Mouse (Mus musculus) heart, adult 2 months (tissue): ENCODE data around the gene Add1. TPM values are rescaled to one million over a fixed set of nuclear protein-coding genes. Genes with fewer than 3 reads are reported as not detected.
A peak's percentile ranks its signal among the peaks of the same experiment; 100 is the strongest.

ENCODE experiments used
- DNase-seq, 2 experiments: peaks; one replicate each; pipeline ENCODE4 v3.0.0; 2021
- H3K27ac ChIP-seq: fragments of 200-600 bp; 2 replicates; pipeline ENCODE4 v1.8.1; 2022
- H3K27me3 ChIP-seq: fragments of 200-500 bp; 2 replicates; pipeline ENCODE4 v1.6.1; 2012; ENCODE audit warnings: mild to moderate bottlenecking, low read length, inconsistent platforms, mixed read lengths; ENCODE audit not compliant: control insufficient read depth, insufficient read depth
- H3K36me3 ChIP-seq: fragments of 200-500 bp; 2 replicates; pipeline ENCODE4 v1.6.1; 2012; ENCODE audit warnings: low read length, inconsistent platforms; ENCODE audit not compliant: control insufficient read depth, insufficient read depth
- H3K4me1 ChIP-seq: fragments of 200-500 bp; 2 replicates; pipeline ENCODE4 v1.6.1; 2011; ENCODE audit warnings: low read length; ENCODE audit not compliant: control insufficient read depth, insufficient read depth
- H3K4me3 ChIP-seq: fragments of 200-600 bp; 2 replicates; pipeline ENCODE4 v1.8.1; 2022
- H3K79me2 ChIP-seq: fragments of 200-500 bp; replicated peaks from 2 replicates; pipeline ENCODE4 v1.6.1; 2012; ENCODE audit warnings: mild to moderate bottlenecking, inconsistent platforms, low read length, moderate library complexity, mixed read lengths; ENCODE audit not compliant: control insufficient read depth, insufficient read depth
- H3K9ac ChIP-seq: fragments of 200-500 bp; 2 replicates; pipeline ENCODE4 v1.6.1; 2012; ENCODE audit warnings: low read depth, mild to moderate bottlenecking, control low read depth, inconsistent platforms, low read length, mixed read lengths
- CTCF ChIP-seq: fragments of 200-600 bp; IDR thresholded peaks from 2 replicates; pipeline ENCODE4 v1.8.1; 2022; ENCODE audit warnings: antibody characterized with exemption, mild to moderate bottlenecking, moderate library complexity
- EP300 ChIP-seq: fragments of 200-500 bp; IDR thresholded peaks from 2 replicates; pipeline ENCODE4 v1.6.1; 2011; ENCODE audit warnings: low read depth, low read length, control low read depth; ENCODE audit not compliant: insufficient read depth
- POLR2A ChIP-seq: fragments of 200-500 bp; IDR thresholded peaks from 2 replicates; pipeline ENCODE4 v1.6.1; 2011; ENCODE audit warnings: mild to moderate bottlenecking, low read depth, low read length, control low read depth; ENCODE audit not compliant: insufficient read depth
- WGBS: fragments of 180-500 bp; shearing (Covaris S2); methylation state at CpG from one replicate; pipeline ENCODE4 v1.1.7; 2018; 5-methylcytosine and 5-hydroxymethylcytosine counted together
- intact Hi-C: fragments of 180-260 bp; cut with DNase I; formaldehyde crosslinking; loops from one replicate; pipeline ENCODE4 v1.15.1; 2025
- microRNA-seq, 2 experiments: library from miRNA; unstranded; fragments of <30 nt; microRNA quantifications; one replicate each; pipeline ENCODE4 v1.2.0; 2021
- polyA plus RNA-seq: library from polyadenylated mRNA; depleted of rRNA; stranded (reverse); fragments of >200 nt; gene quantifications from 2 replicates; pipeline ENCODE4 v1.2.3, GENCODE M21; 2012; rRNA removed
- total RNA-seq, 2 experiments: library from RNA; stranded (reverse); gene quantifications; 2 replicates each; pipeline ENCODE4 v1.2.3; 2021

The Add1 gene
- total and polyA plus RNA-seq, 3 experiments: 116 to 129 (median 129) TPM

DNA sequence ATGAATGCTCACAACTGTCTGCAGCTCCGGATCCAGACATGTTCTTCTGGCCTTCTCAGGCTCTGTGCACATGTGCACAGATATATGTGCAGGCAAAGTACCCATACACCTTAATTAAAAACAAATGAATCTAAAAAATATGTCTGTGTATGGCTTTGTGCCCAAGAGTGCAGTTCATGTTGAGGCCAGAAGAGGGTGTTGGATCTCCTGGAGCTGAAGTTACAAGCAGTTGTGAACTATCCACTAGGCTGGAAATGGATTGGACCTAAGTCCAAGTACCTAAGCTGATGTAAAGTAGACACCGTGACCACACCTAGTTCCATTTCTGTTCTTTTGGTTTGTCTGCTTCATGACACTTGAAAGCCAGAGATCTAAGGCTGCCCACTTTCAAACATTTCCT is 96.0 kb downstream of the Add1 start:
- DNase-seq: no peak
- Histone ChIP-seq H3K36me3 (no peaks in the 10 kb centered on the region; the same call in 1 of the 2 replicates), H3K27me3 (no peaks in the 10 kb centered on the region), H3K79me2 (no peaks in the 10 kb centered on the region), H3K4me3 (no peak overlapping the region), H3K4me1 (no peaks in the 10 kb centered on the region), H3K9ac (no peak overlapping the region), H3K27ac (no peak overlapping the region)
- intact Hi-C loops: loop anchor here (10.0 kb wide), 1 partner anchor 375 kb away; the partner anchor contains the start of gene Hgfac
- TF ChIP-seq CTCF: peak; percentile 39
- no peak for TF ChIP-seq POLR2A
- TF ChIP-seq EP300: no peak
- 87% methylated on average over 2 of the region's 2 CpGs for WGBS

- 95% methylated on average over 4 of the region's 4 CpGs for WGBS
- Histone ChIP-seq H3K4me3 (no peak overlapping the region), H3K4me1 (no peaks in the 10 kb centered on the region), H3K27ac (no peak overlapping the region), H3K36me3 (no peaks in the 10 kb centered on the region; the same call in 1 of the 2 replicates), H3K9ac (no peak overlapping the region), H3K27me3 (no peaks in the 10 kb centered on the region), H3K79me2 (no peaks in the 10 kb centered on the region)
- intact Hi-C loops: no loop called here
- no peak for DNase-seq
- peak; percentile 23; the same call in 1 of the 2 replicates for TF ChIP-seq CTCF
- TF ChIP-seq POLR2A: no peak
- no peak for TF ChIP-seq EP300
Measured at GRCm38 (mm10) chr5:34670280-34670679, 96.8 kb downstream of the Add1 start.

Small RNAs within 50 kb of the gene (microRNA-seq; reads per million reads assigned to microRNA genes)
- 1.9 to 3.9 reads per million in 2 experiments for gene Mir7036b

Other genes starting within 250 kb of the Add1 start
- gene Rnf4, start 237.4 kb upstream of the Add1 start, total RNA-seq: 10 to 100 TPM; 30.9 to 31.5 TPM
- gene Rnf4, start 237.4 kb upstream of the Add1 start, polyA plus RNA-seq: 27.2 and 44.3 TPM in 2 replicates
- gene Fam193a, start 203.7 kb upstream of the Add1 start, total RNA-seq: 10 to 100 TPM; 24.7 TPM
- gene Fam193a, start 203.7 kb upstream of the Add1 start, polyA plus RNA-seq: 23.6 and 31.3 TPM in 2 replicates
- gene Tnip2, start 59.7 kb upstream of the Add1 start, total RNA-seq: 1 to 10 TPM; 5.9 to 6.7 TPM
- 12.5 and 14.5 TPM in 2 replicates for gene Tnip2, start 59.7 kb upstream of the Add1 start, polyA plus RNA-seq
- gene Sh3bp2, start 47.8 kb upstream of the Add1 start, total RNA-seq: 1 to 10 TPM; 2.7 to 3.1 TPM
- gene Sh3bp2, start 47.8 kb upstream of the Add1 start, polyA plus RNA-seq: 3.7 and 4.4 TPM in 2 replicates
- 1 to 10 TPM; 9.8 to 9.9 TPM for gene Mfsd10, start 63.5 kb downstream of the Add1 start, total RNA-seq
- 36.1 and 43.3 TPM in 2 replicates for gene Mfsd10, start 63.5 kb downstream of the Add1 start, polyA plus RNA-seq
- 10 to 100 TPM; 11.4 to 11.8 TPM for gene Nop14, start 86.5 kb downstream of the Add1 start, total RNA-seq
- 8.5 and 15.8 TPM in 2 replicates for gene Nop14, start 86.5 kb downstream of the Add1 start, polyA plus RNA-seq
- under 1 TPM; 0.84 TPM for gene Grk4, start 86.7 kb downstream of the Add1 start, total RNA-seq
- 0.74 and 1.3 TPM in 2 replicates for gene Grk4, start 86.7 kb downstream of the Add1 start, polyA plus RNA-seq
- 10 to 100 TPM; 11.5 to 12.0 TPM for gene Htt, start 188.1 kb downstream of the Add1 start, total RNA-seq
- gene Htt, start 188.1 kb downstream of the Add1 start, polyA plus RNA-seq: 6.5 and 11.0 TPM in 2 replicates